In genomic region chr19:7054772-7055171, GRCm38 (mm10) we compare ENCODE assay signal across 13 mouse cellular contexts. TPM values are rescaled to one million over a fixed set of nuclear protein-coding genes. Genes with fewer than 3 reads are reported as not detected.
DNase-seq lines count a peak whose midpoint lies in the region; ATAC-seq lines count a peak whose summit lies in the region.
"Had no signal": no experiment of that assay in that cellular context is flagged by ENCODE, and none has a peak within 500 bp of the region (broad histone marks: within the 10 kb centered on the region; RNA-seq: fewer than 3 reads in every experiment).

No protein-coding gene starts in this region.

- no peaks in the 10 kb centered on the region for H3K9me3 ChIP-seq in kidney, embryonic 16.5 days (ENCODE audit: low read length)
- H3K9me3 ChIP-seq: forebrain, embryonic 13.5 days; liver, embryonic 15.5 days had no signal

- H3K4me3 ChIP-seq in kidney, embryonic 16.5 days (ENCODE audit: low read length): no peak overlapping the region
- H3K4me3 ChIP-seq: forebrain, embryonic 13.5 days; layer of hippocampus, adult 2 months; liver, embryonic 15.5 days had no signal

- no peaks in the 10 kb centered on the region for H3K36me3 ChIP-seq in kidney, embryonic 16.5 days (ENCODE audit: insufficient read depth, low read length)
- H3K36me3 ChIP-seq: liver, embryonic 15.5 days had no signal

- H3K4me1 ChIP-seq in kidney, embryonic 16.5 days (ENCODE audit: insufficient read depth, low read length): peaks cover 31% of the 10 kb centered on the region

- DNase-seq in gastrocnemius, postnatal 14 days: peak; percentile 47
- DNase-seq in gastrocnemius, postnatal 25 days: no peak
- DNase-seq in urinary bladder, postnatal 25 days (ENCODE audit: low spot score): peak; percentile 28
- no peak for DNase-seq in urinary bladder, adult 18-20 months (ENCODE audit: low spot score in 2 of 2)
- no peak for DNase-seq in cerebellum, postnatal 36 days
- no peak for DNase-seq in left cerebral cortex, adult 9 months (ENCODE audit: low spot score in 2 of 2)
- DNase-seq in right cerebral cortex, adult 2 months (ENCODE audit: low spot score in 2 of 2): no peak

- no peak overlapping the region for H3K4me2 ChIP-seq in kidney, embryonic 16.5 days (replicated peaks; ENCODE audit: low read depth, low read length)
- H3K4me2 ChIP-seq: forebrain, embryonic 13.5 days; liver, embryonic 15.5 days had no signal

- no peak for ATAC-seq in kidney, embryonic 16.5 days (ENCODE audit: low FRiP score, low TSS enrichment)
- ATAC-seq: forebrain, embryonic 13.5 days had no signal

- H3K27me3 ChIP-seq in kidney, embryonic 16.5 days (ENCODE audit: insufficient read depth, low read length): no peaks in the 10 kb centered on the region
- H3K27me3 ChIP-seq: liver, embryonic 15.5 days had no signal

- 0 out of 2 replicates have a peak overlapping the region, but pooled peaks have one; percentile 17 for H3K27ac ChIP-seq in kidney, embryonic 16.5 days (ENCODE audit: low read length)
- H3K27ac ChIP-seq: forebrain, embryonic 13.5 days; layer of hippocampus, adult 2 months; liver, embryonic 15.5 days had no signal

- no peak overlapping the region for H3K9ac ChIP-seq in kidney, embryonic 16.5 days (replicated peaks; ENCODE audit: low read length)
- H3K9ac ChIP-seq: forebrain, embryonic 13.5 days; liver, embryonic 15.5 days had no signal

- intact Hi-C loops in gastrocnemius, postnatal 14 days (cut with DNase I; ENCODE audit: low total_unique reads): no loop called here

- WGBS in kidney, embryonic 16.5 days: 33% methylated on average over 10 of the region's 10 CpGs

RNA-seq across cellular contexts. Expression of gene Macrod1, which starts 1.8 kb away (rescaled TPM):
- total RNA-seq in gastrocnemius, postnatal 14 days (2021): 100 to 1,000 TPM; 187 to 192 TPM
- total RNA-seq in gastrocnemius, postnatal 25 days (2021): 100 to 1,000 TPM; 227 to 252 TPM
- 15.6 and 16.4 TPM in 2 replicates for polyA plus RNA-seq in kidney, embryonic 16.5 days (2015; fragmentation: Nextera tagmentation; extraction: Ambion mirVana)
- total RNA-seq: monocyte, adult 5-6 weeks had no signal

RNA-seq across cellular contexts. Expression of gene Stip1, which starts 15.0 kb away (rescaled TPM):
- total RNA-seq in gastrocnemius, postnatal 14 days (2021): 10 to 100 TPM; 80.3 to 92.4 TPM
- 10 to 100 TPM; 86.5 to 95.6 TPM for total RNA-seq in gastrocnemius, postnatal 25 days (2021)
- 305 and 314 TPM in 2 replicates for polyA plus RNA-seq in kidney, embryonic 16.5 days (2015; fragmentation: Nextera tagmentation; extraction: Ambion mirVana)

RNA-seq across cellular contexts. Expression of gene Fermt3, which starts 35.5 kb away (rescaled TPM):
- total RNA-seq in gastrocnemius, postnatal 14 days (2021): 1 to 10 TPM; 2.0 to 2.2 TPM
- 1 to 10 TPM in 1 of 2 experiments, under 1 TPM in 1; 0.84 to 1.2 TPM for total RNA-seq in gastrocnemius, postnatal 25 days (2021)
- polyA plus RNA-seq in kidney, embryonic 16.5 days (2015; fragmentation: Nextera tagmentation; extraction: Ambion mirVana): 5.7 and 6.4 TPM in 2 replicates

RNA-seq across cellular contexts. Expression of gene Flrt1, which starts 50.8 kb away (rescaled TPM):
- total RNA-seq in gastrocnemius, postnatal 14 days (2021): under 1 TPM; 0.27 to 0.51 TPM
- total RNA-seq in gastrocnemius, postnatal 25 days (2021): under 1 TPM; 0.31 to 0.35 TPM
- 5.4 and 6.8 TPM in 2 replicates for polyA plus RNA-seq in kidney, embryonic 16.5 days (2015; fragmentation: Nextera tagmentation; extraction: Ambion mirVana)
- total RNA-seq: common myeloid progenitor, adult 5-6 weeks had no signal

RNA-seq across cellular contexts. Expression of gene Trpt1, which starts 58.8 kb away (rescaled TPM):
- 10 to 100 TPM; 19.7 to 20.1 TPM for total RNA-seq in gastrocnemius, postnatal 14 days (2021)
- 10 to 100 TPM; 21.5 to 24.5 TPM for total RNA-seq in gastrocnemius, postnatal 25 days (2021)
- polyA plus RNA-seq in kidney, embryonic 16.5 days (2015; fragmentation: Nextera tagmentation; extraction: Ambion mirVana): 12.6 and 13.1 TPM in 2 replicates
- total RNA-seq: common myeloid progenitor, adult 5-6 weeks had no signal

Comparison
In these comparisons a context has a peak if more than half of its experiments do, and no peak if none do; other contexts are left out.
1. DNase-seq: peak in gastrocnemius, postnatal 14 days (single experiment) and urinary bladder, postnatal 25 days (single experiment); none in gastrocnemius, postnatal 25 days (single experiment), urinary bladder, adult 18-20 months (0 of 2), cerebellum, postnatal 36 days (0 of 2), left cerebral cortex, adult 9 months (0 of 2) and right cerebral cortex, adult 2 months (0 of 2).